Mouse (Mus musculus) ES-E14 (cell line): ENCODE results near the gene Nudt12. TPM values are rescaled to one million over a fixed set of nuclear protein-coding genes. Genes with fewer than 3 reads are reported as not detected.

Source experiments
- DNase-seq: peaks from one replicate; pipeline ENCODE4 v3.0.0-alpha.2; 2013; ENCODE audit warnings: low read depth, low spot score
- H3K27ac ChIP-seq: 2 replicates; pipeline ENCODE4 v1.5.1; 2012; ENCODE audit warnings: low read depth, mild to moderate bottlenecking, low read length, moderate library complexity, mixed read lengths; ENCODE audit not compliant: poor library complexity, insufficient read depth, severe bottlenecking
- H3K36me3 ChIP-seq: 2 replicates; pipeline ENCODE4 v1.6.1; 2012; ENCODE audit warnings: mild to moderate bottlenecking, low read length, moderate library complexity, mixed read lengths; ENCODE audit not compliant: control insufficient read depth, poor library complexity, insufficient read depth, severe bottlenecking
- H3K4me1 ChIP-seq, 2 experiments: fragments of 150-350 bp in 1 of 2; sonication (generic) in 1 of 2; 2 replicates each; pipeline ENCODE4 v1.6.1; 2012; ENCODE audit warnings: low read length in 2 of 2, mild to moderate bottlenecking in 1 of 2, mixed read lengths in 1 of 2; ENCODE audit not compliant: control insufficient read depth in 2 of 2, insufficient read depth in 2 of 2, poor library complexity in 1 of 2
- H3K4me3 ChIP-seq, 2 experiments: fragments of 150-350 bp in 1 of 2; sonication (generic) in 1 of 2; 2 replicates each; pipeline ENCODE4 v1.5.1; 2012; ENCODE audit warnings: low read length in 2 of 2, low read depth in 1 of 2, mild to moderate bottlenecking in 1 of 2, mixed read lengths in 1 of 2; ENCODE audit not compliant: insufficient read depth in 1 of 2, poor library complexity in 1 of 2, severe bottlenecking in 1 of 2
- H3K9ac ChIP-seq: 2 replicates; pipeline ENCODE4 v1.6.1; 2012; ENCODE audit warnings: low read depth, mild to moderate bottlenecking, low read length, mixed read lengths; ENCODE audit not compliant: poor library complexity, insufficient read depth, severe bottlenecking
- H3K9me3 ChIP-seq: fragments of 150-350 bp; sonication (generic); 2 replicates; pipeline ENCODE4 v1.6.1; 2012; ENCODE audit warnings: low read depth, mild to moderate bottlenecking, low read length; ENCODE audit not compliant: control insufficient read depth, insufficient read depth
- CHD2 ChIP-seq: IDR thresholded peaks from 2 replicates; pipeline ENCODE4 v1.6.1; 2014; ENCODE audit warnings: mild to moderate bottlenecking, low read depth, low read length, inconsistent platforms
- HCFC1 ChIP-seq: IDR thresholded peaks from 2 replicates; pipeline ENCODE4 v1.6.1; 2012; ENCODE audit warnings: low read length, inconsistent platforms, borderline replicate concordance; ENCODE audit not compliant: insufficient read depth
- MAFK ChIP-seq: IDR thresholded peaks from 2 replicates; pipeline ENCODE4 v1.6.1; 2014; ENCODE audit warnings: mild to moderate bottlenecking, low read depth, low read length, inconsistent platforms; ENCODE audit not compliant: insufficient read depth
- ZC3H11A ChIP-seq: IDR thresholded peaks from 2 replicates; pipeline ENCODE4 v1.6.1; 2012; ENCODE audit warnings: low read depth, mild to moderate bottlenecking, inconsistent platforms, low read length, borderline replicate concordance
- ZNF384 ChIP-seq: IDR thresholded peaks from 2 replicates; pipeline ENCODE4 v1.6.1; 2012; ENCODE audit warnings: low read depth, low read length, inconsistent platforms
- in situ Hi-C, 2 experiments: fragments of 600-800 bp; cut with MboI; formaldehyde crosslinking; loops; one replicate each; pipeline ENCODE4 v1.15.1; 2025; ENCODE audit warnings: low sequenced_read_pairs in 2 of 2, inconsistent platforms in 1 of 2; ENCODE audit not compliant: unreplicated experiment in 2 of 2
- total RNA-seq: library from RNA; depleted of rRNA; stranded (reverse); fragments of 300-350 nt; gene quantifications from 2 replicates; pipeline ENCODE4 v1.2.3, GENCODE M21; 2012; rRNA removed

Nudt12 gene
- total RNA-seq: 2.8 and 3.4 TPM in 2 replicates

- H3K9ac ChIP-seq: peak within 1 kb of the TSS; percentile 58; the same call in 1 of the 2 replicates
- no peaks in the 10 kb centered on the region for H3K36me3 ChIP-seq
- peak; percentile 7 for DNase-seq
- no peak for TF ChIP-seq ZNF384
- TF ChIP-seq HCFC1: peak; percentile 89
- 0 out of 4 replicates have a peak, but pooled peaks cover 0 to 2% of the 10 kb centered on the region in 2 experiments for H3K4me1 ChIP-seq
- H3K4me3 ChIP-seq: peak within 1 kb of the TSS; percentile 68 to 81
- in situ Hi-C loops: no loop called here
- H3K9me3 ChIP-seq: no peaks in the 10 kb centered on the region
- no peak within 1 kb of the TSS for H3K27ac ChIP-seq
Observed at GRCm38 (mm10) chr17:59013091-59013459, at the start of gene Nudt12. Nudt12 (minus strand) TSS chr17:59013372.

GRCm38 (mm10) chr17:59053306-59053705 is 40.1 kb upstream of the Nudt12 start:
- Histone ChIP-seq H3K27ac (no peak overlapping the region), H3K9ac (no peak overlapping the region), H3K36me3 (no peaks in the 10 kb centered on the region), H3K9me3 (no peaks in the 10 kb centered on the region), H3K4me1 (no peaks in the 10 kb centered on the region), H3K4me3 (no peak overlapping the region)
- no peak for DNase-seq
- TF ChIP-seq ZC3H11A (no peak), ZNF384 (no peak), CHD2 (no peak), HCFC1 (no peak), MAFK (no peak)
- in situ Hi-C loops: no loop called here

- no peaks in the 10 kb centered on the region for H3K9me3 ChIP-seq
- H3K27ac ChIP-seq: no peak overlapping the region
- TF ChIP-seq ZNF384 (no peak), ZC3H11A (0 out of 2 replicates have a peak, but pooled peaks have one; percentile 24)
- H3K4me3 ChIP-seq: no peak overlapping the region
- in situ Hi-C loops: no loop called here
- H3K36me3 ChIP-seq: no peaks in the 10 kb centered on the region
- no peak for DNase-seq
- H3K9ac ChIP-seq: no peak overlapping the region
- H3K4me1 ChIP-seq: no peaks in the 10 kb centered on the region
Observed at GRCm38 (mm10) chr17:59039754-59040153, 26.6 kb upstream of the Nudt12 start.

GRCm38 (mm10) chr17:59033445-59033844 is 20.3 kb upstream of the Nudt12 start:
- no peaks in the 10 kb centered on the region for H3K36me3 ChIP-seq
- in situ Hi-C loops: no loop called here
- H3K9ac ChIP-seq: no peak overlapping the region
- H3K27ac ChIP-seq: no peak overlapping the region
- H3K4me1 ChIP-seq: no peaks in the 10 kb centered on the region
- no peak overlapping the region for H3K4me3 ChIP-seq
- H3K9me3 ChIP-seq: no peaks in the 10 kb centered on the region
- no peak for DNase-seq
- no peak for TF ChIP-seq MAFK
- TF ChIP-seq ZNF384: no peak
- TF ChIP-seq ZC3H11A: no peak
- TF ChIP-seq CHD2: no peak
- TF ChIP-seq HCFC1: no peak

GRCm38 (mm10) chr17:59026336-59026735 is 13.2 kb upstream of the Nudt12 start:
- H3K4me3 ChIP-seq: no peak overlapping the region

More at GRCm38 (mm10) chr17:59026336-59026735, 13.2 kb upstream of the Nudt12 start:
- TF ChIP-seq ZNF384: no peak
- no peak for TF ChIP-seq HCFC1
- no peak for TF ChIP-seq CHD2
- TF ChIP-seq MAFK: no peak
- TF ChIP-seq ZC3H11A: no peak
- Histone ChIP-seq H3K36me3 (no peaks in the 10 kb centered on the region), H3K9me3 (no peaks in the 10 kb centered on the region), H3K9ac (no peak overlapping the region), H3K4me1 (no peaks in the 10 kb centered on the region), H3K27ac (no peak overlapping the region)
- in situ Hi-C loops: no loop called here
- DNase-seq: no peak
